Mouse (Mus musculus): ENCODE measurements at regions not wholly inside any gene's neighbourhood (a gene's known extent, or its start where the extent isn't known, plus 50 kb on each side); places are given as distances from the start of the nearest gene placed in this dataset.

- TF ChIP-seq CTCF (conservative IDR thresholded peaks at IDR 0.05; ENCODE audit: low read length) (no peak), POU5F1 (IDR thresholded peaks at IDR 0.05; ENCODE audit: borderline replicate concordance, low read length) (no peak)
Measured at GRCm38 (mm10) chr15:42301956-42302355, 2167.8 kb downstream of the 9330182O14Rik start.
